Mouse (Mus musculus) MEL (cell line): ENCODE results near the gene Fbll1.

Experiments
- CTCF ChIP-seq, 3 experiments: IDR thresholded peaks in 2 of 3; conservative IDR thresholded peaks in 1 of 3; 2 replicates each; pipeline ENCODE4 v1.5.1; 2011 to 2012; ENCODE audit warnings: low read length in 3 of 3, low read depth in 2 of 3, mild to moderate bottlenecking in 2 of 3, improper control_type of control experiment in 1 of 3, inconsistent platforms in 1 of 3, mixed read lengths in 1 of 3, moderate library complexity in 1 of 3; ENCODE audit not compliant: control insufficient read depth in 1 of 3, insufficient read depth in 1 of 3, poor library complexity in 1 of 3, severe bottlenecking in 1 of 3
- GATA1 ChIP-seq: IDR thresholded peaks from 2 replicates; pipeline ENCODE4 v1.6.1; 2011; ENCODE audit warnings: low read depth, low read length, improper control_type of control experiment
- JUND ChIP-seq: IDR thresholded peaks from 2 replicates; pipeline ENCODE4 v1.6.1; 2011; ENCODE audit warnings: low read depth, mild to moderate bottlenecking, improper control_type of control experiment, low read length
- MYB ChIP-seq: IDR thresholded peaks from 2 replicates; pipeline ENCODE4 v1.6.1; 2011; ENCODE audit warnings: mild to moderate bottlenecking, low read depth, low read length, improper control_type of control experiment

DNA sequence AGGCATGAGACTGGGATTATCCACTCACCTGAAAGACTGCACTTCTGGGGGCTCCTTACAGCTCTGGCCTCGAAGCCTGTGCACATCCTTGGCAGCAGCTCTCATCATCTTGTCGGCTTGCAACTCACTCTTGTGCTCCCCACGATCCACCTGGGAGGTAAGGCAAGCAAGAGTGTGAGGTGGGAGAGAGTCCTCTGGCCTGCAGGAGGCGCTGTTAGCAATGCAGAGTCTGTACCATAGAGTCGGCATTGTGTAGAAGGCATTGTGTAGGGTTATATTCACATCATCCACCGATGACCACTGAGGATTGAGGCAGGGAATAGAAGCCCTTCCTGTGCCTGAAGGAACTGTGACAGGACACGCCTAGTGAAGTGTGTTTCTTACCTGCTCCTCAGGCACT, 41.6 kb upstream of the Fbll1 start:
- TF ChIP-seq CTCF (IDR thresholded peaks at IDR 0.05 in 2 of 3, conservative IDR thresholded peaks at IDR 0.05 in 1 of 3; ENCODE audit: control insufficient read depth in 1 of 3, insufficient read depth in 1 of 3, low read depth in 2 of 3, low read length in 3 of 3, poor library complexity in 1 of 3, severe bottlenecking in 1 of 3) (peak; percentile 68 to 74 (median 72)), JUND (no peak), MYB (no peak), GATA1 (no peak)
